Mouse (Mus musculus) heart, postnatal 0 days (tissue): ENCODE measurements around the gene Dnmt3b.

ENCODE experiments used
- CTCF ChIP-seq: IDR thresholded peaks from 2 replicates; pipeline ENCODE4 v1.5.1; 2016; ENCODE audit warnings: antibody characterized with exemption, control low read depth, low read depth
- EP300 ChIP-seq: IDR thresholded peaks from 2 replicates; pipeline ENCODE4 v1.6.1; 2016; ENCODE audit warnings: antibody characterized with exemption, low read depth

GRCm38 (mm10) chr2:153724871-153725270 is 75.6 kb downstream of the Dnmt3b start:
- TF ChIP-seq CTCF (no peak), EP300 (no peak)
